Mouse (Mus musculus) intestine, embryonic 16.5 days (tissue): Measurements from ENCODE around the gene Gm340. TPM values are rescaled to one million over a fixed set of nuclear protein-coding genes. Genes with fewer than 3 reads are reported as not detected.

Experiments used
- ATAC-seq: fragments of 200-750 bp; cut with Nextera tagmentation; 2 replicates; pipeline ENCODE4 v1.8.0; 2017; ENCODE audit warnings: moderate TSS enrichment, moderate library complexity
- H3K27ac ChIP-seq: fragments of 300-500 bp; sonication (generic); 2 replicates; pipeline ENCODE4 v1.5.1; 2014; ENCODE audit warnings: mild to moderate bottlenecking, low read length
- H3K27me3 ChIP-seq: fragments of 300-500 bp; sonication (generic); replicated peaks from 2 replicates; pipeline ENCODE4 v1.6.1; 2014; ENCODE audit warnings: low read length, control low read depth, mixed read lengths; ENCODE audit not compliant: control insufficient read depth, insufficient read depth
- H3K36me3 ChIP-seq: fragments of 300-500 bp; sonication (generic); 2 replicates; pipeline ENCODE4 v1.6.1; 2014; ENCODE audit warnings: low read length, control low read depth; ENCODE audit not compliant: control insufficient read depth, insufficient read depth
- H3K4me1 ChIP-seq: fragments of 300-500 bp; sonication (generic); 2 replicates; pipeline ENCODE4 v1.6.1; 2014; ENCODE audit warnings: low read length, control low read depth, mixed read lengths; ENCODE audit not compliant: control insufficient read depth, insufficient read depth
- H3K4me2 ChIP-seq: fragments of 300-500 bp; sonication (generic); 2 replicates; pipeline ENCODE4 v1.6.1; 2014; ENCODE audit warnings: low read depth, low read length, control low read depth
- H3K4me3 ChIP-seq: fragments of 300-500 bp; sonication (generic); 2 replicates; pipeline ENCODE4 v1.5.1; 2014; ENCODE audit warnings: mild to moderate bottlenecking, low read length
- H3K9ac ChIP-seq: fragments of 300-500 bp; sonication (generic); 2 replicates; pipeline ENCODE4 v1.6.1; 2014; ENCODE audit warnings: low read depth, low read length
- H3K9me3 ChIP-seq: fragments of 300-500 bp; sonication (generic); 2 replicates; pipeline ENCODE4 v1.6.1; 2016; ENCODE audit warnings: low read length, control low read depth; ENCODE audit not compliant: control insufficient read depth
- WGBS: fragments of 180-500 bp; shearing (Covaris S2); extraction: QIAGEN DNeasy Blood & Tissue Kit; methylation state at CpG from one replicate; pipeline ENCODE4 v1.1.7; 2014; 5-methylcytosine and 5-hydroxymethylcytosine counted together
- polyA plus RNA-seq: library from polyadenylated mRNA; unstranded; fragments of >200 nt; fragmentation: Nextera tagmentation; extraction: Ambion mirVana; gene quantifications from 2 replicates; pipeline ENCODE4 v1.2.1, GENCODE M21; 2015

Gene Gm340
- polyA plus RNA-seq, 1 experiment from 2014 or later, result 1.9 TPM

DNA sequence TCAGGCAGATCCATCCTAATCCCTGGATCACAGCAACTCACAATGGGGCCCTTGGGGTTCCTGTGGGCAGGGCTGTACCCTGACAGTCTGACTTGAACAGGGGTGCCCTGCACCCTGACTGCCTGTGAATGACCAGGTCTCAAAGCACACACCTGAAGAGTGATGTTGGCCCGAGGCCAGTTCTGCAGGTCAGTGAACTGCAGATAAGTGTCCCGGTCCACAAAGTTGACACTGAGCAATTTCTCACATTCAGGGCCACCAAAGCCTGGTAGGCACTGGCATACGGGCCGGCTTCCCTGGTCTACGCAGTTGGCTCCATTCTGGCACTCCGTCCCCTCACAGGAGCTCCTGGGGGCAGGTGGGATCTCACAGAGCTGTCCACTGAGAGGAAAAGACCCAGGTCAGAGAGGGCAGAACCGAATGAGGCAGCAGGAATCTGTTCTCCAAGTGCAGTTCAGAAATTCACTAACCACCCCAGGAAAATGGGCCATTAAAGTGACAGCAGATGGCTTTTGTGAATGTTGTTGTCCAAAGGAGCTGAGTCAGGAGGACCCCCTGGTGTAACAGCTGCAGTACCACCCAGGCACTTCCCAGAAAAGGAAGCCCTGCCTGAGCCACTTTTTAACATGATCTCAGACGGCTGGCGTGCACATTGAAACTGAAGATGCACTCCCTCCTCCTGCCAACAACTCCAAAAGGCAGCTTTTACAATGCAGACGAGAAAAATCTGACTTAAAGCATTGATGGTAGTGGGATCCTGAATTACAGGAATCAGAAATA is 24.2 kb downstream of the Gm340 start:
- no peak for ATAC-seq
- Histone ChIP-seq H3K27me3 (no peaks in the 10 kb centered on the region), H3K27ac (no peak overlapping the region)

DNA sequence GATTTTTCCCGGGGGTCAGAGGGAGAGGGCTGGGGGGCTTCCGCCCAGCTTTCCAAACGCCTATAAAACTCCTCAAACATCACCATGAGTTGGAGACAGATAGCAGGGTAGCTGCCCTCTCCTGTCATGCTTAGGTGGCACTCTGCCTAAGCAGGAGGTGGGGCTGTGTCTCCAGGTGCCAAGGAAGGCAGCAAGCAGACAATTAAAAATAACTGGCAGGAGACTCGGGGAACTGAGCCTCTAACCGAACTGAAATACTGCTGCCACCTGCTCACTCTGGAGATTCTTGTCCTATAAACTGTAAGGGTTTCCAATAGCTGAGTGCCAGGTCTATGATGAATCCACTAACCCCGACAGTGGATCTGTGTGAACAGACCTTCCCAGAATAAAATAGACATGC is 29.5 kb downstream of the Gm340 start:
- Histone ChIP-seq H3K27ac (no peak overlapping the region), H3K9me3 (no peaks in the 10 kb centered on the region), H3K4me3 (no peak overlapping the region), H3K4me2 (no peak overlapping the region), H3K4me1 (no peaks in the 10 kb centered on the region), H3K36me3 (no peaks in the 10 kb centered on the region), H3K27me3 (no peaks in the 10 kb centered on the region), H3K9ac (no peak overlapping the region)
- WGBS, result 74% methylated on average over 6 of the region's 6 CpGs
- no peak for ATAC-seq

More for the DNA sequence above, 24.2 kb downstream of the Gm340 start:
- H3K4me3 ChIP-seq, result no peak overlapping the region
- H3K9me3 ChIP-seq, result no peaks in the 10 kb centered on the region
- H3K4me2 ChIP-seq, result no peak overlapping the region
- H3K36me3 ChIP-seq, result no peaks in the 10 kb centered on the region
- H3K9ac ChIP-seq, result no peak overlapping the region
- 0 out of 2 replicates have a peak, but pooled peaks cover 4% of the 10 kb centered on the region for H3K4me1 ChIP-seq
- WGBS, result 77% methylated on average over 10 of the region's 10 CpGs

DNA sequence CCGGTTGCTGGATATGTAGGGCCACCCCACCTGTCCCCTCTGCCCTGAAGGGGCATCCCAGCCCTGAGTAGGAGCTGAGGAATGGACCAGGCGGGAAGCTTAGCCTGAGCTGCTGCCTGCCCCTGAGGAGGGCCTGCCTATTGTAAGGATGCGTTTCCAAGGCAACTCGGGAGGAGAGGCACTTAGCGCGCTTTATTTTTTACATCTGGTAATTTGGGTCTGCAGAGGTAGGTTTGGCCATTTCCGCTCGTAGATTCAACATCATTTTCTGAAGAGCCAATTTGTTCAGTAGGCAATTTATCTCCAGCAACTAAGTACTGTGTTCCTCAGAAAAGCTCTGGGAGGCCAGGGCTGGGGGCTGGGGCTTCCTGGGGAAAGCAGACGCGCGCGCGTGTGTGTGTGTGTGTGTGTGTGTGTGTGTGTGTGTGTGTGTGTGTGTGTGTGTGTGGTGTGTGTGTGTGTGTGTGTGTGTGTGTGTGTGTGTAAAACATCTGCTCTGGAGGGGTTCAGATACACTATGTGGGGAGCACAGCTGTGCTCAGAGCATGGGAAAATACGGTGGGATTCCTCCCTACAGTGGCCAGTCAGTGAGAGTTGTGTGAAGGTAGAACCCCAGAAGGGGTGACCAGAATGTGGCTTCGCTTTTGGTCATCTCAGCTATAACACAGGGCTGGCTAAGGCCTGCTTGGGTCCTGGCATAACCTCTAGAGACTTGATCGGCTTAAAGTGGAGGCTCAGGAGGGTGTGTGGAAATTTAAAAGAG is 31.3 kb downstream of the Gm340 start:
- no peak for ATAC-seq
- no peak overlapping the region; the same call in 1 of the 2 replicates for H3K4me2 ChIP-seq
- H3K9ac ChIP-seq, result no peak overlapping the region
- no peaks in the 10 kb centered on the region for H3K4me1 ChIP-seq
- 33% methylated on average over 16 of the region's 16 CpGs for WGBS
- no peaks in the 10 kb centered on the region for H3K27me3 ChIP-seq
- H3K36me3 ChIP-seq, result no peaks in the 10 kb centered on the region
- H3K27ac ChIP-seq, result no peak overlapping the region
- no peaks in the 10 kb centered on the region for H3K9me3 ChIP-seq
- H3K4me3 ChIP-seq, result no peak overlapping the region

DNA sequence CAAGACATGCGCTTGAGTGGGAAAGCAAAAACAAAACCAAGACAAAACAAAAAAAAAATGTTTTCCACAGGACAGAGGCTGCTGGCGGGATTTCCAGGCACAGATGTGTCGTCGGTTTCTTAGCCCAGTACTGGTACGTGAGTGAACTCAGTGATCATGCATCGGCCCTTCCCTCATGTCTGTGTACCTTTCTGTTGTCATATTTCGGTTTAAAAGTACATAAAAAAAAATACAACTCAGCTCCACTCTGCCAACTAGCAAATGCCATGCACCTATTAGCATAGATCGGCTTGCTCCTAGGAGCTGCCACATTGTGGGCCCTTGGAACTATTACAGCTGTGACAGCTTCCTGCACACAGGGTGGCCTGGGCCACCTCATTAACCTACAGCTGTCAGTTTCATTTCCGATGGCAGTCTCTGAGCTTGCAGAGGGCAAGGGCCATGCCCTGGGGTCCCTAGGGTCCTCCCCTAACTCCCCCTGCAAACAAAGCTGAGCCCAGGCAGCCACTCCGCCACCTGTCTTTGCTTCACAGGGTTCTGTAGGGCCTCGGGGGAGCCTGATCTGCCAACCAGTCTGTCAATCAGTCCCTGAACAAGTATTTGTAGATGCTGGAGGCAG is 33.5 kb downstream of the Gm340 start:
- whole genome bisulfite sequencing, result 72% methylated on average over 11 of the region's 11 CpGs
- no peak overlapping the region for H3K4me2 ChIP-seq
- H3K9me3 ChIP-seq, result no peaks in the 10 kb centered on the region
- no peaks in the 10 kb centered on the region for H3K36me3 ChIP-seq
- H3K27me3 ChIP-seq, result no peaks in the 10 kb centered on the region
- no peak overlapping the region for H3K27ac ChIP-seq
- H3K4me1 ChIP-seq, result no peaks in the 10 kb centered on the region
- no peak for ATAC-seq
- no peak overlapping the region for H3K4me3 ChIP-seq
- H3K9ac ChIP-seq, result no peak overlapping the region

DNA sequence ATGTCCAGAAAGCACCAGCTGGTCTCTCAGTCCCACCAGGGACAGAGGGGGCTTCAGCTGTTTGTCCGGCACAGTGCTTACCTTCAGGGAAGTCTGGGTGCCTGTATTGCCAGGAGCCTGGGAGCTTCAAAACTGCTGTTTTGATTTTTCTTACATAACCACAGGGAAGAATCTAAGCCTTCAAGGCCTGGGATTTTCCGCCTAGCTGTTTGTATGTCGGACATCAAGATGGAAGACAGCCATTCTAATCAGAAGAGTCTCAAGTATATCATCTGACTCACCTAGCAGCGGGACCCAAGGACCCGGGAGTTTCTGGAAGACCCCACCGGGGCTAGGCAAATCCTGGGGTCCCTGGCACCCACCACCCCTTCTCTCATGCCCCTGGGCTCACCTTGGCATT is 34.1 kb downstream of the Gm340 start:
- WGBS, result 89% methylated on average over 6 of the region's 6 CpGs

DNA sequence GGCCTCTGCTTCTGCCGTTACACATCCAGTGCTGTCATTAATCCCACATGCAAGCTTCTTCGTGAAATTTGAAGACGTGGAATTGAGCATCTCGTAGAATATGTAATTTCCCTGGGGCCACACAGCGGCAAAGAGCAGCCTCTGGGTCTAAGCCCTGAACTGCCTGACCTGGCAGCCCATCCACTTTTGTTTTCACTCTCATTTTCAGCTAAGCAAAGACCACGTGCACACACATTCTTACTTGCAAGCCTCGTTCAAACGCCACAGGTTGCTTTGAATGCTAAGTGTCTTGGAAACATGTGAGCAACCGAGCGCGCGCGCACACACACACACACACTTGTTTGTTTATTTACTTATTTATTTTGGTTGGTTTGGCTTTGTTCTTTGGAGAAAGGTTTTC is 34.9 kb downstream of the Gm340 start:
- H3K27ac ChIP-seq, result no peak overlapping the region
- no peak for ATAC-seq
- H3K9me3 ChIP-seq, result no peaks in the 10 kb centered on the region
- no peaks in the 10 kb centered on the region for H3K4me1 ChIP-seq
- 86% methylated on average over 13 of the region's 13 CpGs for WGBS
- no peaks in the 10 kb centered on the region for H3K36me3 ChIP-seq
- no peaks in the 10 kb centered on the region for H3K27me3 ChIP-seq
- no peak overlapping the region for H3K9ac ChIP-seq
- H3K4me3 ChIP-seq, result no peak overlapping the region
- H3K4me2 ChIP-seq, result no peak overlapping the region

More for the DNA sequence above, 34.1 kb downstream of the Gm340 start:
- no peak overlapping the region for H3K4me2 ChIP-seq
- H3K9me3 ChIP-seq, result no peaks in the 10 kb centered on the region
- H3K27ac ChIP-seq, result no peak overlapping the region
- no peaks in the 10 kb centered on the region for H3K4me1 ChIP-seq
- no peak for ATAC-seq
- no peak overlapping the region for H3K4me3 ChIP-seq
- H3K27me3 ChIP-seq, result no peaks in the 10 kb centered on the region
- H3K36me3 ChIP-seq, result no peaks in the 10 kb centered on the region
- no peak overlapping the region for H3K9ac ChIP-seq

DNA sequence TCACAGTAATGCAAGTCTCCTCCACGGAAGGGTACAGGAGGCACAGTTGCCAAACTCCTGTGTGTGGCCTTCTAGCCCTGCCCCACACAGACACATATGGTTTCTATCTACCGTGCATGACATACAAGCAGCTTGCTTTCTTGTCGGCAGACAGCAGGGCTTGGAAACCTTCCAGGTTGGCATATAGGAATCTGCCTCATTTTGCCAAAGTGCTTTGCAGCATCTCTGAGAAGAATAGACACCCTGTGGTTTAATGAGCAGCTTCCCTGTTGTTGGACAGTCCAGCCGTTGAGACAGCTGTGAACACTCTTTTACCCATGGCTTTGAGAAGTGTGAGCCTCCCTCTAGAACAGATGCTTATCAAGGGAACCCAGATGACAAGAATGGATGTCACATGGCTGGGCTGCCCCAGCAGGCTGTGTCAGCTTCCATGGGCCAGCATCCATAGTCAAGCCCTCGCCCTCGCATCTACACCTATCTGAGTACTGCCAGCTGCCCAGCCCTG is 36.0 kb downstream of the Gm340 start:
- 64% methylated on average over 6 of the region's 6 CpGs for WGBS
- H3K36me3 ChIP-seq, result no peaks in the 10 kb centered on the region
- no peak for ATAC-seq
- no peaks in the 10 kb centered on the region for H3K4me1 ChIP-seq
- no peaks in the 10 kb centered on the region for H3K27me3 ChIP-seq
- no peak overlapping the region for H3K27ac ChIP-seq
- no peak overlapping the region for H3K9ac ChIP-seq
- H3K4me2 ChIP-seq, result no peak overlapping the region
- no peak overlapping the region for H3K4me3 ChIP-seq
- no peaks in the 10 kb centered on the region for H3K9me3 ChIP-seq

DNA sequence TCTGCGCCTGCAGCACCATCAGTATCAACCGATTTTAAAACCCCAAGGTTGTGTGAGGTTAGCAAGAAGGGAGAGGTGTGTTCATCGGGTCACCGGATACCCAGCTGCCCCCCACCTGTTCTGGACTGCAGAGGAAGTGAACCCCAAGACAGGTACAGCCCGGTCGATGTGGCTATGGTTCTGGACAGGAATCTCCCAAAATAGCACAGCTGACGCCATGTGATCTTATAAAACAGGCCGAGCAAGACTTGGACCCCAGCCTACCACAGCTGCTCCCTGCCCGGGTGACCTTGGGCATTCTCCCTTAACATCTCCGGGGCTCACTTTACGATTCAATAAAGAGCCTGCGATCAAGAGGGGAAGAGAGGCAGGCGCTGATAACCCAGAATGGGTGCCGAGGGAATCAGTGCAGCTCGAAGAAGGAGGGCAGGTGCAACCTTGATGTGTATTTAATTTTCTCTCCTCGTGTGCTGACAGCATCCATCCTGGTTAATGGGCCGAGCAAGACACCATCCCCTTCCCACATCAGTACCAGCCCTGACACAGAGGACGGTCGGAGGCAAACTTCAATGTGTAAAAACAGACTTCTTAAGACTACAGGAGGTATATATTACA is 36.7 kb downstream of the Gm340 start:
- no peaks in the 10 kb centered on the region for H3K27me3 ChIP-seq
- no peaks in the 10 kb centered on the region for H3K36me3 ChIP-seq
- whole genome bisulfite sequencing, result 58% methylated on average over 19 of the region's 19 CpGs
- H3K4me2 ChIP-seq, result no peak overlapping the region
- H3K27ac ChIP-seq, result no peak overlapping the region
- no peaks in the 10 kb centered on the region for H3K9me3 ChIP-seq
- no peak overlapping the region for H3K9ac ChIP-seq
- H3K4me3 ChIP-seq, result no peak overlapping the region
- no peak for ATAC-seq
- no peaks in the 10 kb centered on the region for H3K4me1 ChIP-seq
